ENCODE assay signal across 7 mouse cellular contexts in the genomic region with DNA sequence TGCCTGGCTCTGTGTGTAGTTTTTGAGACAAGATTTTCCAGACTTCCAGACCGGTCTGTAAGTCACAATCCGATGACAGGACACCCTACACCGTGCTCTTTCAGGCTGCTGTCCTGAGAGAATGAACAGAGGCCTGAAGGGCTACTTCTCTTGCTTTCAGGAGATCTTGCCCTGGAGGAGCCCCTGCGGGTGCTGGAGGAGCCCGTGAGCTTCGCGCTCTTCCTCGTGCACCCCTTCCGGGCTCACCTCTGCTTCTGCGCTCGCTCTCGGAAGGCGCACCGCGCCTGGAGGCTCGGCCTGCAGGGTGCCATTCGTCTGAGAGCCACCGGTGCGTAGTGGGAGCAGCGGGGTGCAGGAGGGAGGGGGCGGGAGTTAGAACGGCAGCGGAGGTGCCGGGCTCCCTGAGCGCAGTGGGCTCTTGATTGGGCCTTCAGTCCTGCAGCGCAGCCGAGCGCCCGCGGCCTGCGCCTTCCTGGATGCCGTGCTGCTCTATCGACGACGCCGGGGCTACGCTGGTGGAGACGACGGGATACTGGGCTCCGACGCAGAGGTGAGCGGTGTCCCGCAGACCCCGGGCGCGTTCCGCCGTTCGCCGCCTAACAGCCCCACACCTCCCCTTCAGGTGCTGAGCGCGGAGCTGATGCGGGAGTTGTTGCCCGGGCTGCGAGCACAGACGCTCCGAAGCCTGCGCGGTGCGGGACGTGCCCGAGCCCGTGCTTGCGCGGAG. TPM values are rescaled to one million over a fixed set of nuclear protein-coding genes. Genes with fewer than 3 reads are reported as not detected.
DNase-seq lines count a peak whose midpoint lies in the region; ATAC-seq lines count a peak whose summit lies in the region.

No protein-coding gene starts in this region.

- H3K9ac ChIP-seq in forebrain, embryonic 12.5 days, result 0 out of 2 replicates have a peak overlapping the region, but pooled peaks have one; percentile 22
- H3K9ac ChIP-seq in limb, embryonic 15.5 days, result peak overlapping the region; percentile 8; the same call in 1 of the 2 replicates

- whole genome bisulfite sequencing in forebrain, embryonic 12.5 days, result 3% methylated on average over 65 of the region's 65 CpGs
- 2% methylated on average over 65 of the region's 65 CpGs for WGBS in limb, embryonic 15.5 days

- H3K36me3 ChIP-seq in forebrain, embryonic 12.5 days (replicated peaks), result peaks cover 3% of the 10 kb centered on the region; the same call in 1 of the 2 replicates
- H3K36me3 ChIP-seq in limb, embryonic 15.5 days, result peaks cover 5% of the 10 kb centered on the region; the same call in 1 of the 2 replicates

- peak; percentile 43 for ATAC-seq in forebrain, embryonic 12.5 days (ENCODE audit: low FRiP score)
- peak; percentile 45; the same call in 1 of the 2 replicates for ATAC-seq in limb, embryonic 15.5 days (ENCODE audit: insufficient number of reproducible peaks, low FRiP score, low TSS enrichment, low read depth)

- no peaks in the 10 kb centered on the region for H3K9me3 ChIP-seq in forebrain, embryonic 12.5 days
- H3K9me3 ChIP-seq in limb, embryonic 15.5 days, result no peaks in the 10 kb centered on the region; the same call in 1 of the 2 replicates

- peaks cover 13% of the 10 kb centered on the region for H3K4me1 ChIP-seq in forebrain, embryonic 12.5 days
- peaks cover 29% of the 10 kb centered on the region for H3K4me1 ChIP-seq in limb, embryonic 15.5 days

- no peak overlapping the region for H3K27ac ChIP-seq in forebrain, embryonic 12.5 days
- peak overlapping the region; percentile 40; the same call in 1 of the 2 replicates for H3K27ac ChIP-seq in limb, embryonic 15.5 days

- peaks cover 56% of the 10 kb centered on the region for H3K27me3 ChIP-seq in forebrain, embryonic 12.5 days
- peaks cover 33% of the 10 kb centered on the region for H3K27me3 ChIP-seq in limb, embryonic 15.5 days

- DNase-seq in spleen, postnatal 36 days (ENCODE audit: low spot score in 2 of 2), result peak; percentile 54 to 56
- DNase-seq in spleen, postnatal 4 days (ENCODE audit: low spot score in 2 of 2), result no peak
- DNase-seq in retina, postnatal 1 day, result peak; percentile 43
- no peak for DNase-seq in cerebellum, adult 11-12 months
- DNase-seq in lung, postnatal 36 days, result no peak

- peak overlapping the region; percentile 32 for H3K4me3 ChIP-seq in forebrain, embryonic 12.5 days (replicated peaks)
- H3K4me3 ChIP-seq in limb, embryonic 15.5 days, result peak overlapping the region; percentile 41

- peak overlapping the region; percentile 52 for H3K4me2 ChIP-seq in forebrain, embryonic 12.5 days
- peak overlapping the region; percentile 81 for H3K4me2 ChIP-seq in limb, embryonic 15.5 days

RNA-seq across cellular contexts. Expression of gene Fam129c, which starts 4.7 kb away (rescaled TPM):
- 4.3 and 5.6 TPM in 2 replicates for polyA plus RNA-seq in forebrain, embryonic 12.5 days (2016; fragmentation: Nextera tagmentation; extraction: Ambion mirVana)
- 5.0 and 5.9 TPM in 2 replicates for polyA plus RNA-seq in limb, embryonic 15.5 days (2015; fragmentation: Nextera tagmentation; extraction: Ambion mirVana)

RNA-seq across cellular contexts. Expression of gene Colgalt1, which starts 8.7 kb away (rescaled TPM):
- 42.7 TPM in 2 replicates for polyA plus RNA-seq in forebrain, embryonic 12.5 days (2016; fragmentation: Nextera tagmentation; extraction: Ambion mirVana)
- polyA plus RNA-seq in limb, embryonic 15.5 days (2015; fragmentation: Nextera tagmentation; extraction: Ambion mirVana), result 105 and 108 TPM in 2 replicates

RNA-seq across cellular contexts. Expression of gene Pgls, which starts 10.1 kb away (rescaled TPM):
- polyA plus RNA-seq in forebrain, embryonic 12.5 days (2016; fragmentation: Nextera tagmentation; extraction: Ambion mirVana), result 199 and 208 TPM in 2 replicates
- 200 and 202 TPM in 2 replicates for polyA plus RNA-seq in limb, embryonic 15.5 days (2015; fragmentation: Nextera tagmentation; extraction: Ambion mirVana)

RNA-seq across cellular contexts. Expression of gene Slc27a1, which starts 33.4 kb away (rescaled TPM):
- polyA plus RNA-seq in forebrain, embryonic 12.5 days (2016; fragmentation: Nextera tagmentation; extraction: Ambion mirVana), result 44.6 and 45.2 TPM in 2 replicates
- polyA plus RNA-seq in limb, embryonic 15.5 days (2015; fragmentation: Nextera tagmentation; extraction: Ambion mirVana), result 44.5 and 45.3 TPM in 2 replicates

RNA-seq across cellular contexts. Expression of gene Nxnl1, which starts 35.7 kb away (rescaled TPM):
- not detected in 2 replicates for polyA plus RNA-seq in forebrain, embryonic 12.5 days (2016; fragmentation: Nextera tagmentation; extraction: Ambion mirVana)
- 0.14 TPM in 1 of 2 replicates, not detected in the other for polyA plus RNA-seq in limb, embryonic 15.5 days (2015; fragmentation: Nextera tagmentation; extraction: Ambion mirVana)

Comparison
In these comparisons a context has a peak if more than half of its experiments do, and no peak if none do; other contexts are left out.
1. DNase-seq: peak in spleen, postnatal 36 days (2 of 2) and retina, postnatal 1 day (single experiment); none in spleen, postnatal 4 days (0 of 2), cerebellum, adult 11-12 months (single experiment) and lung, postnatal 36 days (single experiment).